ENCODE assay signal across 7 mouse cellular contexts in genomic region chr11:120378031-120378610, GRCm38 (mm10). TPM values are rescaled to one million over a fixed set of nuclear protein-coding genes. Genes with fewer than 3 reads are reported as not detected.
DNase-seq lines count a peak whose midpoint lies in the region; ATAC-seq and TF ChIP-seq lines count a peak whose summit lies in the region.

No protein-coding gene starts in this region.

- no peak for TF ChIP-seq EP300 in CH12.LX (IDR thresholded peaks at IDR 0.05; ENCODE audit: low read length)

- H3K9me3 ChIP-seq in CH12.LX (replicated peaks; ENCODE audit: low read length) = no peaks in the 10 kb centered on the region
- no peaks in the 10 kb centered on the region for H3K9me3 ChIP-seq in hindbrain, embryonic 15.5 days
- H3K9me3 ChIP-seq in liver, embryonic 11.5 days (ENCODE audit: control insufficient read depth, low read length) = no peaks in the 10 kb centered on the region
- no peaks in the 10 kb centered on the region for H3K9me3 ChIP-seq in midbrain, embryonic 16.5 days (replicated peaks; ENCODE audit: control insufficient read depth, low read length, poor library complexity, severe bottlenecking)

- no peak overlapping the region for H3K27ac ChIP-seq in CH12.LX (ENCODE audit: insufficient read depth, low read depth)
- H3K27ac ChIP-seq in hindbrain, embryonic 15.5 days (replicated peaks) = peak overlapping the region; percentile 73
- H3K27ac ChIP-seq in liver, embryonic 11.5 days (ENCODE audit: low read depth, low read length) = peak overlapping the region; percentile 30; the same call in 1 of the 2 replicates
- H3K27ac ChIP-seq in midbrain, embryonic 16.5 days (ENCODE audit: low read length) = peak overlapping the region; percentile 83

- TF ChIP-seq CTCF in CH12.LX (conservative IDR thresholded peaks at IDR 0.05 in 1 of 2, IDR thresholded peaks at IDR 0.05 in 1 of 2; ENCODE audit: low read depth in 2 of 2, low read length in 2 of 2) = no peak

- H3K79me2 ChIP-seq in CH12.LX (replicated peaks; ENCODE audit: control insufficient read depth, extremely low read depth, insufficient read depth, poor library complexity, severe bottlenecking) = no peaks in the 10 kb centered on the region

- peak overlapping the region; percentile 88 for H3K4me2 ChIP-seq in CH12.LX (ENCODE audit: insufficient read depth, low read depth, poor library complexity, severe bottlenecking)
- peak overlapping the region; percentile 86 for H3K4me2 ChIP-seq in hindbrain, embryonic 15.5 days
- H3K4me2 ChIP-seq in liver, embryonic 11.5 days = peak overlapping the region; percentile 98
- H3K4me2 ChIP-seq in midbrain, embryonic 16.5 days (ENCODE audit: low read length) = peak overlapping the region; percentile 93

- H3K36me3 ChIP-seq in CH12.LX (replicated peaks in 1 of 2; ENCODE audit: control insufficient read depth in 1 of 2, insufficient read depth in 1 of 2, low read length in 1 of 2) = peaks cover 48 to 83% of the 10 kb centered on the region in 2 experiments
- H3K36me3 ChIP-seq in hindbrain, embryonic 15.5 days = peaks cover 63% of the 10 kb centered on the region
- peaks cover 37% of the 10 kb centered on the region for H3K36me3 ChIP-seq in liver, embryonic 11.5 days (ENCODE audit: control insufficient read depth, insufficient read depth, low read length)
- H3K36me3 ChIP-seq in midbrain, embryonic 16.5 days (ENCODE audit: control insufficient read depth, insufficient read depth, low read length) = peaks cover 45% of the 10 kb centered on the region

- H3K4me3 ChIP-seq in CH12.LX (replicated peaks in 1 of 3; ENCODE audit: low read depth in 2 of 3, low read length in 2 of 3, poor library complexity in 1 of 3) = peak overlapping the region; percentile 67 to 76 (median 67)
- H3K4me3 ChIP-seq in hindbrain, embryonic 15.5 days = peak overlapping the region; percentile 82
- peak overlapping the region; percentile 76 for H3K4me3 ChIP-seq in liver, embryonic 11.5 days (ENCODE audit: low read depth, low read length)
- peak overlapping the region; percentile 79 for H3K4me3 ChIP-seq in midbrain, embryonic 16.5 days (ENCODE audit: low read depth, low read length)

- H3K9ac ChIP-seq in CH12.LX (ENCODE audit: insufficient read depth, low read depth) = peak overlapping the region; percentile 21; the same call in 1 of the 2 replicates
- H3K9ac ChIP-seq in hindbrain, embryonic 15.5 days = peak overlapping the region; percentile 78
- peak overlapping the region; percentile 75 for H3K9ac ChIP-seq in liver, embryonic 11.5 days (ENCODE audit: low read depth, low read length)
- peak overlapping the region; percentile 88 for H3K9ac ChIP-seq in midbrain, embryonic 16.5 days (ENCODE audit: low read depth, low read length)

- ATAC-seq in erythroblast, adult 5-6 weeks (replicated peaks; ENCODE audit: low FRiP score, poor library complexity, severe bottlenecking) = peak; percentile 17
- peak; percentile 21; the same call in 1 of the 2 replicates for ATAC-seq in hindbrain, embryonic 15.5 days (ENCODE audit: low FRiP score, low read depth)
- ATAC-seq in liver, embryonic 11.5 days (replicated peaks; ENCODE audit: low FRiP score) = peak; percentile 50
- ATAC-seq in midbrain, embryonic 16.5 days = peak; percentile 56

- no peak for TF ChIP-seq RAD21 in CH12.LX (IDR thresholded peaks at IDR 0.05; ENCODE audit: low read depth, low read length)

- no peaks in the 10 kb centered on the region for H3K27me3 ChIP-seq in CH12.LX (replicated peaks)
- no peaks in the 10 kb centered on the region for H3K27me3 ChIP-seq in hindbrain, embryonic 15.5 days
- no peaks in the 10 kb centered on the region for H3K27me3 ChIP-seq in liver, embryonic 11.5 days (replicated peaks; ENCODE audit: control insufficient read depth, insufficient read depth, low read length)
- H3K27me3 ChIP-seq in midbrain, embryonic 16.5 days (ENCODE audit: control insufficient read depth, insufficient read depth, low read depth, low read length) = no peaks in the 10 kb centered on the region

- WGBS in hindbrain, embryonic 15.5 days = 3% methylated on average over 40 of the region's 40 CpGs
- 2% methylated on average over 40 of the region's 40 CpGs for WGBS in liver, embryonic 11.5 days
- WGBS in midbrain, embryonic 16.5 days = 3% methylated on average over 37 of the region's 40 CpGs

- dilution Hi-C loops in CH12.LX (cut with MboI; ENCODE audit: extremely low pct_ligation_motif_present, extremely low pct_unique_long_range_greater_than_20kb, low sequenced_read_pairs) = no loop called here

- in situ Hi-C loops in CH12.LX (cut with MboI; ENCODE audit: low pct_ligation_motif_present, low pct_unique_long_range_greater_than_20kb, low sequenced_read_pairs) = no loop called here

- DNase-seq in CH12.LX (ENCODE audit: extremely low read depth) (peak; percentile 53), ZHBTc4 (ENCODE audit: low read depth, low spot score) (peak; percentile 31)
- peak; percentile 64 for DNase-seq in liver, embryonic 11.5 days (ENCODE audit: low spot score)
- peak; percentile 42 for DNase-seq in urinary bladder, postnatal 25 days (ENCODE audit: low spot score)

- TF ChIP-seq POLR2A in CH12.LX (IDR thresholded peaks at IDR 0.05; ENCODE audit: low read depth, low read length) = no peak

- peaks cover 11 to 18% of the 10 kb centered on the region in 2 experiments for H3K4me1 ChIP-seq in CH12.LX (ENCODE audit: control insufficient read depth in 1 of 2, insufficient read depth in 2 of 2)
- H3K4me1 ChIP-seq in hindbrain, embryonic 15.5 days (replicated peaks) = peaks cover 34% of the 10 kb centered on the region
- H3K4me1 ChIP-seq in liver, embryonic 11.5 days (replicated peaks; ENCODE audit: control insufficient read depth, insufficient read depth, low read length) = peaks cover 13% of the 10 kb centered on the region
- H3K4me1 ChIP-seq in midbrain, embryonic 16.5 days (ENCODE audit: control insufficient read depth, insufficient read depth, low read length) = peaks cover 17% of the 10 kb centered on the region

TF ChIP-seq in CH12.LX, 34 proteins besides CTCF, POLR2A, EP300 and RAD21 (continues in another document):
- peak; percentile 63 for TF ChIP-seq MYC (IDR thresholded peaks at IDR 0.05; ENCODE audit: low read depth, low read length)
- TF ChIP-seq SMC3 (IDR thresholded peaks at IDR 0.05; ENCODE audit: low read depth, low read length) = no peak
- TF ChIP-seq GABPA (IDR thresholded peaks at IDR 0.05; ENCODE audit: insufficient replicate concordance, low read depth, low read length) = no peak
- peak; percentile 35; the same call in 1 of the 2 replicates for TF ChIP-seq MAZ (IDR thresholded peaks at IDR 0.05; ENCODE audit: low read depth, low read length)
- no peak for TF ChIP-seq UBTF (IDR thresholded peaks at IDR 0.05; ENCODE audit: low read depth, low read length)
- 0 out of 2 replicates have a peak, but pooled peaks have one; percentile 41 for TF ChIP-seq KAT2A (IDR thresholded peaks at IDR 0.05; ENCODE audit: insufficient replicate concordance, low read length)
- TF ChIP-seq IRF4 (IDR thresholded peaks at IDR 0.05; ENCODE audit: low read depth, low read length) = no peak
- TF ChIP-seq ZC3H11A (IDR thresholded peaks at IDR 0.05; ENCODE audit: low read depth, low read length) = no peak
- TF ChIP-seq SIN3A (IDR thresholded peaks at IDR 0.05; ENCODE audit: low read length) = peak; percentile 94
- no peak for TF ChIP-seq USF1 (IDR thresholded peaks at IDR 0.05; ENCODE audit: low read depth, low read length)

RNA-seq across cellular contexts. Expression of gene Faap100, which starts 0.4 kb away (rescaled TPM):
- 17.7 and 19.6 TPM in 2 replicates for total RNA-seq in CH12.LX (2012; rRNA removed)
- total RNA-seq in CH12.LX (2014; rRNA removed) = 6.6 and 7.7 TPM in 2 replicates
- polyA plus RNA-seq in CH12.LX (2012; ENCODE audit: insufficient read length, low read depth) = 13.1 and 14.3 TPM in 2 replicates
- total RNA-seq in erythroblast, adult 5-6 weeks (2015; ENCODE audit: low replicate concordance) = 0.96 and 3.6 TPM in 2 replicates
- 1.4 and 2.9 TPM in 2 replicates for total RNA-seq in erythroblast, adult 5-6 weeks (2017; ENCODE audit: low replicate concordance)
- polyA plus RNA-seq in hindbrain, embryonic 15.5 days (2015; fragmentation: Nextera tagmentation; extraction: Ambion mirVana) = 95.4 and 110 TPM in 2 replicates
- 22.8 and 23.2 TPM in 2 replicates for polyA plus RNA-seq in liver, embryonic 11.5 days (2014; fragmentation: Nextera tagmentation; extraction: Ambion mirVana)
- 119 and 126 TPM in 2 replicates for polyA plus RNA-seq in midbrain, embryonic 16.5 days (2015; fragmentation: Nextera tagmentation; extraction: Ambion mirVana)

RNA-seq across cellular contexts. Expression of gene Fscn2, which starts 16.8 kb away (rescaled TPM):
- total RNA-seq in CH12.LX (2012; rRNA removed) = 0.25 TPM in 1 of 2 replicates, not detected in the other
- not detected in 2 replicates for total RNA-seq in CH12.LX (2014; rRNA removed)
- not detected in 2 replicates for polyA plus RNA-seq in CH12.LX (2012; ENCODE audit: insufficient read length, low read depth)
- total RNA-seq in erythroblast, adult 5-6 weeks (2015; ENCODE audit: low replicate concordance) = not detected in 2 replicates
- not detected in 2 replicates for total RNA-seq in erythroblast, adult 5-6 weeks (2017; ENCODE audit: low replicate concordance)
- 0.88 and 1.6 TPM in 2 replicates for polyA plus RNA-seq in hindbrain, embryonic 15.5 days (2015; fragmentation: Nextera tagmentation; extraction: Ambion mirVana)
- polyA plus RNA-seq in liver, embryonic 11.5 days (2014; fragmentation: Nextera tagmentation; extraction: Ambion mirVana) = 0.29 TPM in 1 of 2 replicates, not detected in the other
- 1.2 and 1.3 TPM in 2 replicates for polyA plus RNA-seq in midbrain, embryonic 16.5 days (2015; fragmentation: Nextera tagmentation; extraction: Ambion mirVana)

RNA-seq across cellular contexts. Expression of gene Actg1, which starts 29.8 kb away (rescaled TPM):
- total RNA-seq in CH12.LX (2012; rRNA removed) (1,832 and 2,176 TPM in 2 replicates), CH12.LX (2014; rRNA removed) (2,424 and 2,484 TPM in 2 replicates)
- polyA plus RNA-seq in CH12.LX (2012; ENCODE audit: insufficient read length, low read depth) = 3,554 and 4,362 TPM in 2 replicates
- total RNA-seq in erythroblast, adult 5-6 weeks (2015; ENCODE audit: low replicate concordance) = 637 and 655 TPM in 2 replicates
- total RNA-seq in erythroblast, adult 5-6 weeks (2017; ENCODE audit: low replicate concordance) = 301 and 341 TPM in 2 replicates
- 3,943 and 4,131 TPM in 2 replicates for polyA plus RNA-seq in hindbrain, embryonic 15.5 days (2015; fragmentation: Nextera tagmentation; extraction: Ambion mirVana)
- polyA plus RNA-seq in liver, embryonic 11.5 days (2014; fragmentation: Nextera tagmentation; extraction: Ambion mirVana) = 1,592 and 1,704 TPM in 2 replicates
- polyA plus RNA-seq in midbrain, embryonic 16.5 days (2015; fragmentation: Nextera tagmentation; extraction: Ambion mirVana) = 4,277 and 4,299 TPM in 2 replicates

RNA-seq across cellular contexts. Expression of gene Nploc4, which starts 59.4 kb away (rescaled TPM):
- 50.4 and 67.4 TPM in 2 replicates for total RNA-seq in CH12.LX (2012; rRNA removed)
- 38.3 and 40.6 TPM in 2 replicates for total RNA-seq in CH12.LX (2014; rRNA removed)
- polyA plus RNA-seq in CH12.LX (2012; ENCODE audit: insufficient read length, low read depth) = 97.8 and 115 TPM in 2 replicates
- total RNA-seq in erythroblast, adult 5-6 weeks (2015; ENCODE audit: low replicate concordance) = 16.1 and 17.6 TPM in 2 replicates
- 24.6 and 31.8 TPM in 2 replicates for total RNA-seq in erythroblast, adult 5-6 weeks (2017; ENCODE audit: low replicate concordance)
- polyA plus RNA-seq in hindbrain, embryonic 15.5 days (2015; fragmentation: Nextera tagmentation; extraction: Ambion mirVana) = 34.9 and 36.9 TPM in 2 replicates
- 44.5 and 47.2 TPM in 2 replicates for polyA plus RNA-seq in liver, embryonic 11.5 days (2014; fragmentation: Nextera tagmentation; extraction: Ambion mirVana)
- polyA plus RNA-seq in midbrain, embryonic 16.5 days (2015; fragmentation: Nextera tagmentation; extraction: Ambion mirVana) = 28.7 and 30.4 TPM in 2 replicates

Comparison
In these comparisons a context has a peak if more than half of its experiments do, and no peak if none do; other contexts are left out.
1. H3K9ac ChIP-seq: peak in every context shown above with its lines; median percentile 88 in midbrain, embryonic 16.5 days; 78 in hindbrain, embryonic 15.5 days; 75 in liver, embryonic 11.5 days; 21 in CH12.LX.